Mouse (Mus musculus) small intestine, adult 2 months (tissue): ENCODE measurements around the gene Rab20.

ENCODE experiments used
- CTCF ChIP-seq: fragments of 200-500 bp; IDR thresholded peaks from 2 replicates; pipeline ENCODE4 v1.5.1; 2012; ENCODE audit warnings: low read depth, mild to moderate bottlenecking, control low read depth, inconsistent platforms, low read length, moderate library complexity, mixed read lengths; ENCODE audit not compliant: insufficient replicate concordance, insufficient read length; ENCODE audit errors: extremely low read depth
- POLR2A ChIP-seq: fragments of 200-500 bp; IDR thresholded peaks from 2 replicates; pipeline ENCODE4 v1.6.1; 2012; ENCODE audit warnings: low read depth, mild to moderate bottlenecking, control low read depth, inconsistent platforms, low read length, moderate library complexity

GRCm38 (mm10) chr8:11423091-11423490 lies 55.4 kb downstream of the Rab20 start:
- no peak for TF ChIP-seq POLR2A
- no peak for TF ChIP-seq CTCF
